Mouse (Mus musculus) bone marrow macrophage, adult 2 months (primary cell): ENCODE measurements around the gene Mrap2.

Experiments used
- CTCF ChIP-seq: IDR thresholded peaks from 2 replicates; pipeline ENCODE4 v1.5.1; 2012; ENCODE audit warnings: low read depth, mild to moderate bottlenecking, low read length, moderate library complexity
- POLR2A ChIP-seq: IDR thresholded peaks from 2 replicates; pipeline ENCODE4 v1.6.1; 2012; ENCODE audit warnings: mild to moderate bottlenecking, low read depth, low read length, borderline replicate concordance

- TF ChIP-seq CTCF (no peak), POLR2A (no peak)
These were observed 66.8 kb downstream of the Mrap2 start for GRCm38 (mm10) chr9:87210830-87211339.
